Mouse (Mus musculus): ENCODE data around the gene Kcnq2. TPM values are rescaled to one million over a fixed set of nuclear protein-coding genes. Genes with fewer than 3 reads are reported as not detected.

Gene Kcnq2
- polyA plus RNA-seq, 1 experiment from 2014 or later = 0.16 TPM

DNA sequence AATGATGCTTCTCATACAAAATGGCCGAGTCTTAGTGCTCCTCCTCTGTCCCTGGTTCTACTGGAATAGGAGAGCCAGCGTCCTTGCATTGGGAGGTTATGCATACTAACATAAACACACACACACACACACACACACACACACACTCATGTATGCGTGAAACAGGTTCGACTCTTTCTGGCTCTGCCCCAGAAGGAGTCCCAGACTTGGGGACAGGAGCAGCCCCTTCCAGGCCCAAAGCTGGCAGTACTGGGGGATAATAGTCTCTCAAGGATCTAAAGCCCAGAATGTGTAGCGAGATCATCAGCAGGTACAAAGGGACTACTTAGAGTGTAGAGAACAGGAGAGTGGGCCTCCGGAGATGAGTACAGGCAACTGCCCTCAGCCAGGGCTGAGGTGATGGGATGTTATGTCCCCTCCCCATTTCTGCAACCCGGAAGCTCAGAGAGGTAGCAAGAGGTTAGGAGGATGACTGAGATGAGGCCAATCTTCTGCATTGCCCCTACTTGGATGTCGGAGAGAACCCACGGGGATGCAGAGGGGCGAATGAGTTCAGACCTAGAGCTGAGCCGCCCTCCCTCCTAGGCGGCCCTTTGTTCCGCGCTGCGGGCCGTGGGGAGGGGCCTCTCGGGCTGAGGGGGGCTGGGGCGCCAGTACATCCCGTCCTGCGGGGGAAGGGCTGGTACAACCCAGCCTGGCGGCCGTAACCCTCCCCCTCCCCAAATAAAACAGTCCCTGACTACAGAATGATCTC, 1.1 kb downstream of the Kcnq2 start:
- 9% methylated on average over 18 of the region's 22 CpGs for WGBS
- Histone ChIP-seq H3K4me2 (replicated peaks; ENCODE audit: low read depth, low read length) (peak overlapping the region; percentile 76), H3K27me3 (ENCODE audit: insufficient read depth, low read length) (peaks cover 42% of the 10 kb centered on the region), H3K9me3 (ENCODE audit: low read length) (no peaks in the 10 kb centered on the region), H3K27ac (ENCODE audit: low read length) (no peak overlapping the region), H3K9ac (replicated peaks; ENCODE audit: low read length) (no peak overlapping the region), H3K36me3 (ENCODE audit: insufficient read depth, low read length) (no peaks in the 10 kb centered on the region), H3K4me3 (ENCODE audit: low read length) (peak overlapping the region; percentile 48), H3K4me1 (ENCODE audit: insufficient read depth, low read length) (peaks cover 13% of the 10 kb centered on the region)
- ATAC-seq (ENCODE audit: low FRiP score, low TSS enrichment) = no peak

GRCm38 (mm10) chr2:181130245-181130644, 4.9 kb downstream of the Kcnq2 start:
- H3K27me3 ChIP-seq (ENCODE audit: insufficient read depth, low read length) = peaks cover 25% of the 10 kb centered on the region
- H3K36me3 ChIP-seq (ENCODE audit: insufficient read depth, low read length) = no peaks in the 10 kb centered on the region
- H3K4me2 ChIP-seq (replicated peaks; ENCODE audit: low read depth, low read length) = no peak overlapping the region
- no peak overlapping the region for H3K9ac ChIP-seq (replicated peaks; ENCODE audit: low read length)
- H3K4me3 ChIP-seq (ENCODE audit: low read length) = no peak overlapping the region
- H3K4me1 ChIP-seq (ENCODE audit: insufficient read depth, low read length) = peaks cover 12% of the 10 kb centered on the region
- 57% methylated on average over 4 of the region's 4 CpGs for WGBS
- H3K27ac ChIP-seq (ENCODE audit: low read length) = no peak overlapping the region
- ATAC-seq (ENCODE audit: low FRiP score, low TSS enrichment) = no peak
- no peaks in the 10 kb centered on the region for H3K9me3 ChIP-seq (ENCODE audit: low read length)

GRCm38 (mm10) chr2:181128963-181129362, 6.1 kb downstream of the Kcnq2 start:
- Histone ChIP-seq H3K9ac (replicated peaks; ENCODE audit: low read length) (no peak overlapping the region), H3K27ac (ENCODE audit: low read length) (no peak overlapping the region), H3K9me3 (ENCODE audit: low read length) (no peaks in the 10 kb centered on the region), H3K36me3 (ENCODE audit: insufficient read depth, low read length) (no peaks in the 10 kb centered on the region), H3K4me1 (ENCODE audit: insufficient read depth, low read length) (no peaks in the 10 kb centered on the region), H3K4me2 (replicated peaks; ENCODE audit: low read depth, low read length) (no peak overlapping the region), H3K27me3 (ENCODE audit: insufficient read depth, low read length) (peaks cover 12% of the 10 kb centered on the region), H3K4me3 (ENCODE audit: low read length) (no peak overlapping the region)
- no peak for ATAC-seq (ENCODE audit: low FRiP score, low TSS enrichment)
- 79% methylated on average over 4 of the region's 4 CpGs for WGBS

DNA sequence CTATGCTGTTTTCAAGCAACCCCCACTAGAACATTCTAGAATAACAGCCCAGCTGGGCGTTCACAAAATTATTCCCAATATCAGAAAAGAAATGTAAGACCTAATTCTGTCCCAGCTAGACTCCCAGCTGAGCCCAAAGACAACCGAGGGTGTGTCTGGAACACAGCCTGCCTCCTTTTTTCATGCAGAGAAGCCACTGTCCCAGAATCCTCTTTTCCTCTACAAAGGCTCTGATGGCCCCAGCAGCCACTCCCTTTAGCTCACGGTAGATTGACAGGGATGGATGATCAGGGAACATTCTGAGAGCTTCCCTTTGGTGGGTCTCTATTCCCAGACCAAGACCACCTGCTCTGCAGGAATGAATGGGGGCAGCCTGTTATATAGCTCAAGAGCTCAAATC, 7.3 kb downstream of the Kcnq2 start:
- Histone ChIP-seq H3K27ac (ENCODE audit: low read length) (no peak overlapping the region), H3K9ac (replicated peaks; ENCODE audit: low read length) (no peak overlapping the region), H3K27me3 (ENCODE audit: insufficient read depth, low read length) (peaks cover under 1% of the 10 kb centered on the region), H3K36me3 (ENCODE audit: insufficient read depth, low read length) (no peaks in the 10 kb centered on the region), H3K9me3 (ENCODE audit: low read length) (no peaks in the 10 kb centered on the region), H3K4me2 (replicated peaks; ENCODE audit: low read depth, low read length) (no peak overlapping the region), H3K4me1 (ENCODE audit: insufficient read depth, low read length) (no peaks in the 10 kb centered on the region), H3K4me3 (ENCODE audit: low read length) (no peak overlapping the region)
- 36% methylated on average over 3 of the region's 3 CpGs for whole genome bisulfite sequencing
- ATAC-seq (ENCODE audit: low FRiP score, low TSS enrichment) = no peak

GRCm38 (mm10) chr2:181125726-181126455, 9.2 kb downstream of the Kcnq2 start:
- Histone ChIP-seq H3K9me3 (ENCODE audit: low read length) (no peaks in the 10 kb centered on the region), H3K27me3 (ENCODE audit: insufficient read depth, low read length) (no peaks in the 10 kb centered on the region), H3K36me3 (ENCODE audit: insufficient read depth, low read length) (no peaks in the 10 kb centered on the region), H3K4me3 (ENCODE audit: low read length) (no peak overlapping the region), H3K4me2 (replicated peaks; ENCODE audit: low read depth, low read length) (no peak overlapping the region), H3K27ac (ENCODE audit: low read length) (no peak overlapping the region), H3K9ac (replicated peaks; ENCODE audit: low read length) (no peak overlapping the region), H3K4me1 (ENCODE audit: insufficient read depth, low read length) (no peaks in the 10 kb centered on the region)
- WGBS = 41% methylated on average over 7 of the region's 7 CpGs
- no peak for ATAC-seq (ENCODE audit: low FRiP score, low TSS enrichment)

GRCm38 (mm10) chr2:181122642-181123041, 12.5 kb downstream of the Kcnq2 start:
- Histone ChIP-seq H3K9me3 (ENCODE audit: low read length) (no peaks in the 10 kb centered on the region), H3K36me3 (ENCODE audit: insufficient read depth, low read length) (no peaks in the 10 kb centered on the region), H3K27ac (ENCODE audit: low read length) (no peak overlapping the region), H3K27me3 (ENCODE audit: insufficient read depth, low read length) (no peaks in the 10 kb centered on the region), H3K4me2 (replicated peaks; ENCODE audit: low read depth, low read length) (no peak overlapping the region), H3K4me1 (ENCODE audit: insufficient read depth, low read length) (no peaks in the 10 kb centered on the region), H3K4me3 (ENCODE audit: low read length) (no peak overlapping the region), H3K9ac (replicated peaks; ENCODE audit: low read length) (no peak overlapping the region)
- ATAC-seq (ENCODE audit: low FRiP score, low TSS enrichment) = no peak

- Histone ChIP-seq H3K4me1 (ENCODE audit: insufficient read depth, low read length) (no peaks in the 10 kb centered on the region), H3K4me3 (ENCODE audit: low read length) (no peak overlapping the region), H3K27ac (ENCODE audit: low read length) (no peak overlapping the region), H3K36me3 (ENCODE audit: insufficient read depth, low read length) (no peaks in the 10 kb centered on the region), H3K9me3 (ENCODE audit: low read length) (no peaks in the 10 kb centered on the region), H3K9ac (replicated peaks; ENCODE audit: low read length) (no peak overlapping the region), H3K27me3 (ENCODE audit: insufficient read depth, low read length) (no peaks in the 10 kb centered on the region), H3K4me2 (replicated peaks; ENCODE audit: low read depth, low read length) (no peak overlapping the region)
- ATAC-seq (ENCODE audit: low FRiP score, low TSS enrichment) = no peak
- WGBS = 91% methylated on average over 4 of the region's 4 CpGs
These were observed 14.1 kb downstream of the Kcnq2 start for GRCm38 (mm10) chr2:181120922-181121449.

GRCm38 (mm10) chr2:181119952-181120351, 15.1 kb downstream of the Kcnq2 start:
- ATAC-seq (ENCODE audit: low FRiP score, low TSS enrichment) = no peak
- Histone ChIP-seq H3K36me3 (ENCODE audit: insufficient read depth, low read length) (no peaks in the 10 kb centered on the region), H3K9me3 (ENCODE audit: low read length) (no peaks in the 10 kb centered on the region), H3K4me3 (ENCODE audit: low read length) (no peak overlapping the region), H3K9ac (replicated peaks; ENCODE audit: low read length) (no peak overlapping the region), H3K27me3 (ENCODE audit: insufficient read depth, low read length) (no peaks in the 10 kb centered on the region), H3K4me1 (ENCODE audit: insufficient read depth, low read length) (no peaks in the 10 kb centered on the region), H3K27ac (ENCODE audit: low read length) (no peak overlapping the region), H3K4me2 (replicated peaks; ENCODE audit: low read depth, low read length) (no peak overlapping the region)
- WGBS = 21% methylated on average over 10 of the region's 10 CpGs

DNA sequence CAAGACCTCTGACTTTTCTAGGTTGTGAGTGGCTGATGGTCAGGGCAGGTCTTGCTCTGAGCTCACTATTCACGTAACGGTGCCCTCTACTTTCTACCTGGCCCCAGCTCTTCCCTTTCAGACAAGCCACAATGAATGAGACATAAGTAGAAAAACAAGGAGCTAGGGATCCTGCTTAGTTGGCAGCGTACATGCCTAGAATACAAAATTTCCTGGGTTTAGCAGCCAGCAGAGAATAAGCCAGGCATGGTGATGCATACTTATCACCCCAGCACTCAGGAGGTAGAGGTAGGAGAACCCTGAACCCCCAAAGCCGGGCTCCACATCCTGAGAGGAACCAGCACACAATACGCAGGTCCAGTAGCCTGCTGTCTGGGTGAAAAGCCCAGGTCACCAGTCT, 18.7 kb downstream of the Kcnq2 start:
- Histone ChIP-seq H3K9me3 (ENCODE audit: low read length) (no peaks in the 10 kb centered on the region), H3K36me3 (ENCODE audit: insufficient read depth, low read length) (no peaks in the 10 kb centered on the region), H3K4me1 (ENCODE audit: insufficient read depth, low read length) (no peaks in the 10 kb centered on the region), H3K9ac (replicated peaks; ENCODE audit: low read length) (no peak overlapping the region), H3K4me3 (ENCODE audit: low read length) (no peak overlapping the region), H3K27me3 (ENCODE audit: insufficient read depth, low read length) (no peaks in the 10 kb centered on the region), H3K27ac (ENCODE audit: low read length) (no peak overlapping the region), H3K4me2 (replicated peaks; ENCODE audit: low read depth, low read length) (no peak overlapping the region)
- no peak for ATAC-seq (ENCODE audit: low FRiP score, low TSS enrichment)
- 83% methylated on average over 5 of the region's 5 CpGs for WGBS

- Histone ChIP-seq H3K4me1 (ENCODE audit: insufficient read depth, low read length) (no peaks in the 10 kb centered on the region), H3K36me3 (ENCODE audit: insufficient read depth, low read length) (no peaks in the 10 kb centered on the region), H3K4me2 (replicated peaks; ENCODE audit: low read depth, low read length) (no peak overlapping the region), H3K9ac (replicated peaks; ENCODE audit: low read length) (no peak overlapping the region), H3K4me3 (ENCODE audit: low read length) (no peak overlapping the region), H3K9me3 (ENCODE audit: low read length) (no peaks in the 10 kb centered on the region), H3K27ac (ENCODE audit: low read length) (no peak overlapping the region), H3K27me3 (ENCODE audit: insufficient read depth, low read length) (no peaks in the 10 kb centered on the region)
- ATAC-seq (ENCODE audit: low FRiP score, low TSS enrichment) = no peak
- WGBS = 81% methylated on average over 3 of the region's 3 CpGs
These were observed 19.7 kb downstream of the Kcnq2 start for GRCm38 (mm10) chr2:181115367-181115766.
